Mouse (Mus musculus): ENCODE measurements around the gene Apold1. TPM values are rescaled to one million over a fixed set of nuclear protein-coding genes. Genes with fewer than 3 reads are reported as not detected.
A peak's percentile ranks its signal among the peaks of the same experiment; 100 is the strongest.

Apold1 gene
- polyA plus RNA-seq, 1 experiment from 2014 or later, result 0.23 TPM

DNA sequence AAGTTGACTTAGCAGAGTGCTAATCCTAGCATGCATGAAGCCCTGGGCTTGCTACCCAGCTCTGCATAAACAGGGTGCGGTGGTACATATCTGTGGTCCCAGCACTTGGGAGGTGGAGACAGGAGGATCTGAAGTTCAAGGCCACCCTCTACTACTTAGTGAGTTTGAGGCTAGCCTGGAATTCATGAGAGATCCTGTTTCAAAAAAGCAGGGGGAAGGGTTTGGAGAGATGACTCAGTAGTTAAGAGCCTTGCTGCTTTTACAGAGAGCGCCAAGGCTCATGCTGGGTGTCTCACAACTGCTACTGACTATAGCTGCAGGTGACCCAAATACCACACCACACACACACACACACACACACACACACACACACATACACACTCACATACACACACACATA lies 12.0 kb upstream of the Apold1 start:
- ChIA-PET POLR2A (no interaction called here), CTCF (no interaction called here)
- in situ Hi-C loops (cut with MboI; ENCODE audit: low pct_unique_long_range_greater_than_20kb), result no loop called here
- DNase-seq (ENCODE audit: low read depth, low spot score), result no peak
- TF ChIP-seq CTCF (IDR thresholded peaks at IDR 0.05), result no peak
- no peaks in the 10 kb centered on the region for H3K27me3 ChIP-seq
- no peak for ATAC-seq

DNA sequence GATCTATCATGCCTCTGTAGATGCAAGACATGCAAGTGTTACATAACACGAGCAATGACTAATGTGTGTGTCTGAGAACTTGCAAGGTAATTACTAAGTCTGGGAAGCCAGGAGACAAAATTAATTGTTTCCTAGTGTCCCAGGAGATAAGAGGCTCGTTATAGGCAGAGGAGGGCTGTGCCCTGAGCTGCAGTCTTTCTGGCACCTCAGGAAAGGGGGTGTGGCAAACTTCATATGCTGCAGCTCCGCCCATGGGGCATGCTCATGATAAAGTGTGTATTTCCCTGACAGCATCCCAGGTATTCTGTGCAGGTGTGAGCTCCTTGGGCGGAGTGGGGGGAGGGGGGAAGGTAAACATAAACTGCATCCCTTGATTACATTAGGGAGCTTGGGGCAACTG lies 9.4 kb upstream of the Apold1 start:
- CTCF ChIA-PET, result interaction anchor here (1.3 to 2.2 kb wide), 2 partner anchors 10 to 12 kb away, joined by 5 to 6 read pairs; partner anchors contain the start of gene Apold1
- POLR2A ChIA-PET, result interaction anchor here (0.7 kb wide), 1 partner anchor 708 kb away, joined by 3 read pairs; no protein-coding TSS in a partner anchor
- in situ Hi-C loops (cut with MboI; ENCODE audit: low pct_unique_long_range_greater_than_20kb), result no loop called here
- no peak for ATAC-seq
- no peaks in the 10 kb centered on the region for H3K27me3 ChIP-seq
- DNase-seq (ENCODE audit: low read depth, low spot score), result no peak
- no peak for TF ChIP-seq CTCF (IDR thresholded peaks at IDR 0.05)

DNA sequence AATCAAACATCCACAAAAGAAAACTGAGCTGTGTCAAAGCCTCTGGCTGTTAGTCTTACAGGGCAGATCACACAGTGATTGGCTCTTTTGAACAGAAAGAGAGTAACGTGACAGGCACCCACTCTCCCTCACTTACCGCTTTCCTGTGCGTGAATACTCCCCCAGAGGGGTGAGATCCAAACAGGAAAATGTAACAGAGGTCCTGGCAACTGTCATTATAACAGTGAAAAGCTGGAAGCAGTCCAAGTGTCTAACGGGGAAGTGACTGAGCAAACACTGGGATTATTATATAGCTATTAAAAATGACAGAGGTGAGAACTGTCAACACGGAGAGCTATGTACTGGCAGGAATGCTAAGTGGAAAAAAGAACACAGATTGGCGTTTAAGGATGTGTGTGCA lies 4.9 kb upstream of the Apold1 start:
- ChIA-PET POLR2A (interaction anchor here (0.8 kb wide), 1 partner anchor 15 kb away, joined by 5 read pairs; no protein-coding TSS in a partner anchor), CTCF (interaction anchor here (0.6 to 1.8 kb wide), 3 partner anchors 10 to 22 kb away, joined by 3 to 4 read pairs (median 4); no protein-coding TSS in a partner anchor)
- ATAC-seq, result no peak
- in situ Hi-C loops (cut with MboI; ENCODE audit: low pct_unique_long_range_greater_than_20kb), result no loop called here
- DNase-seq (ENCODE audit: low read depth, low spot score), result no peak
- H3K27me3 ChIP-seq, result no peaks in the 10 kb centered on the region
- no peak for TF ChIP-seq CTCF (IDR thresholded peaks at IDR 0.05)

DNA sequence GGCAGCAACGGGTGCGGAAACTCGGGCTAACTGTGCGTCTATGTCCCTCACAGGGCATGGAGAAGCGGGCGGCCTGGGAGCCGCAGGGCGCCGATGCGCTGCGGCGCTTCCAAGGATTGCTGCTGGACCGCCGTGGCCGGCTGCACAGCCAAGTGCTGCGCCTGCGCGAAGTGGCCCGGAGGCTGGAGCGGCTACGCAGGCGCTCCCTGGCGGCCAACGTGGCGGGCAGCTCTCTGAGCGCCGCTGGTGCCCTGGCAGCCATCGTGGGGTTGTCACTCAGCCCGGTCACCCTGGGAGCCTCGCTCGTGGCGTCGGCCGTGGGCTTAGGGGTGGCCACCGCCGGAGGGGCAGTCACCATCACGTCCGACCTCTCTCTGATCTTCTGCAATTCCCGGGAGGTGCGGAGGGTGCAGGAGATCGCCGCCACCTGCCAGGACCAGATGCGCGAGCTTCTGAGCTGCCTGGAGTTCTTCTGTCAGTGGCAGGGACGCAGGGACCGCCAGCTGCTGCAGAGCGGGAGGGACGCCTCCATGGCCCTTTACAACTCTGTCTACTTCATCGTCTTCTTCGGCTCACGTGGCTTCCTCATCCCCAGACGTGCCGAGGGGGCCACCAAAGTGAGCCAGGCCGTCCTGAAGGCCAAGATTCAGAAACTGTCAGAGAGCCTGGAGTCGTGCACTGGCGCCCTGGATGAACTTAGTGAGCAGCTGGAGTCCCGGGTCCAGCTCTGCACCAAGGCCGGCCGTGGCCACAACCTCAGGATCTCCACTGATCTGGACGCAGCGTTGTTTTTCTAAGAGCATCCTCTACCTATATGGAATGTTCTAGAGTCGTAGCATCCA lies 2.2 kb downstream of the Apold1 start:
- POLR2A ChIA-PET, result interaction anchor here (0.7 kb wide), 1 partner anchor 17 kb away, joined by 3 read pairs; no protein-coding TSS in a partner anchor
- in situ Hi-C loops (cut with MboI; ENCODE audit: low pct_unique_long_range_greater_than_20kb), result no loop called here
- TF ChIP-seq CTCF (IDR thresholded peaks at IDR 0.05), result peak; percentile 100
- DNase-seq (ENCODE audit: low read depth, low spot score), result peak; percentile 37
- ATAC-seq, result peak; percentile 94
- CTCF ChIA-PET, result interaction anchor here (0.7 to 1.5 kb wide), 9 partner anchors 8 to 64 kb away, joined by 3 to 5 read pairs (median 4); partner anchors contain the start of genes Cdkn1b and Ddx47
- no peaks in the 10 kb centered on the region for H3K27me3 ChIP-seq

DNA sequence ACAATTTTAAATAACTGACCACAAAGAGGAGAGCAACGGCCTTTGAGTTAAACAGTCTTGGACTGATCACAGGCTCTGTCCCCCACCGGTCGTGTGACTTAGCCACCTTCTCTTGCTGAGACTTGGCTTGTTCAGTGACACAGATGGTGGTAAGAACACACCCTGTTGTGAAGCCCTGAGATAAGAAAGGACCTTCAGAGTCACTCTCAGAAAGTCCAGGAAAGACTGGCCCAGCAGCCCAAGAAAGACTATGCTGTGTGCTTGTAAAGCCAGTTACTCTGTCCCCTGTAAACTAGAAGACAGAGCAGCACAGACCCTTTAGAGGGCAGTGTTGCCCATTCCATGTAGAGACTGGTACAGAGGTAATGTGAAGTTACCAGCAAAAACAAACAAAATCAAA lies 3.2 kb downstream of the Apold1 start:
- DNase-seq (ENCODE audit: low read depth, low spot score), result no peak
- peak; percentile 49 for ATAC-seq
- no peaks in the 10 kb centered on the region for H3K27me3 ChIP-seq
- in situ Hi-C loops (cut with MboI; ENCODE audit: low pct_unique_long_range_greater_than_20kb), result loop anchor here (5.0 kb wide), 1 partner anchor 158 kb away; no protein-coding TSS in a partner anchor
- ChIA-PET CTCF (interaction anchor here (1.4 to 1.5 kb wide), 4 partner anchors 9 to 64 kb away, joined by 4 to 5 read pairs (median 5); partner anchors contain the start of gene Cdkn1b), POLR2A (no interaction called here)
- TF ChIP-seq CTCF (IDR thresholded peaks at IDR 0.05), result peak; percentile 71

DNA sequence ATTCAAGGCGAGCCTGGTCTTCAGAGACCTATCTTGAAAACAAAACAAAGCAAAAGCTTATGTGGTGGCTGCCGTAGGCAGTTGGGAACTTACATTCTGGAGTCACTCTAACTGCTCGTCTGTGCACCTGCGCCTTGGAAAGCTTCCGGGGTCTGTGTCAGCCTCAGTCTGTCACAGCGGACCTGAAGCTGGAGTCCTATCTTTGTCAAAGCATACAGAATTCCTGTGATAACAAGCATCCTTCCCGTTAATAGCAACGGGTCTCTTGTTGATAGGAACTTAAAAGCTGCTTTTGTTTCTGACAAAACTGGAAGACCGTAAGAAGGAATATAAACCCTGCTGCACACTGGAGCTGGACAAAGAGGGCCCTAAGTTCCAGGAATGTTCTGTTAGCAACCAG lies 6.9 kb downstream of the Apold1 start:
- no peak for ATAC-seq
- no peak for TF ChIP-seq CTCF (IDR thresholded peaks at IDR 0.05)
- H3K27me3 ChIP-seq, result no peaks in the 10 kb centered on the region
- DNase-seq (ENCODE audit: low read depth, low spot score), result no peak
- CTCF ChIA-PET, result interaction anchor here (1.3 to 2.6 kb wide), 3 partner anchors 11 to 92 kb away, joined by 3 to 8 read pairs (median 4); no protein-coding TSS in a partner anchor
- in situ Hi-C loops (cut with MboI; ENCODE audit: low pct_unique_long_range_greater_than_20kb), result loop anchor here (5.0 kb wide), 1 partner anchor 154 kb away; no protein-coding TSS in a partner anchor
- POLR2A ChIA-PET, result no interaction called here

DNA sequence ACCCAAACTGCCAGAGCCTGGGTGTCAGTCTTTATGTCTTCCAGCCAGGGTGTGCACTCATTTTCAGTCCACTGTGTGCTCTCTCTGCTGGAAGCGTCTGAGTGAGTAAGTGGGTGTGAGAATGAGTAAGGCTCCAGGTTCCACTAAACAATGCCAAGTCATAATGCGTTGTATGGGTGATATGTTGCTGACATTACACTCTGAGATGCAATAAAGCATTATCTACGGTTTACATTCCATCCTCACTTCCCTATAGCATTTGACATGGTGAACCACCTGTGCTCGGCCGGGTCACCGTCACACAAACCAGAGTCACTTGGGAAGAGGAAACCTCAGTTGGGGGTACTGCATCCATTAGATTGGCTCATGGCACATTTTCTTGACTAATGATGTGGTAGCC lies 9.2 kb downstream of the Apold1 start:
- CTCF ChIA-PET, result interaction anchor here (0.9 to 1.6 kb wide), 3 partner anchors 9 to 35 kb away, joined by 3 to 5 read pairs (median 3); no protein-coding TSS in a partner anchor
- in situ Hi-C loops (cut with MboI; ENCODE audit: low pct_unique_long_range_greater_than_20kb), result no loop called here
- ATAC-seq (no peak), DNase-seq (ENCODE audit: low read depth, low spot score) (no peak)
- no peak for TF ChIP-seq CTCF (IDR thresholded peaks at IDR 0.05)
- H3K27me3 ChIP-seq, result no peaks in the 10 kb centered on the region
- POLR2A ChIA-PET, result no interaction called here

DNA sequence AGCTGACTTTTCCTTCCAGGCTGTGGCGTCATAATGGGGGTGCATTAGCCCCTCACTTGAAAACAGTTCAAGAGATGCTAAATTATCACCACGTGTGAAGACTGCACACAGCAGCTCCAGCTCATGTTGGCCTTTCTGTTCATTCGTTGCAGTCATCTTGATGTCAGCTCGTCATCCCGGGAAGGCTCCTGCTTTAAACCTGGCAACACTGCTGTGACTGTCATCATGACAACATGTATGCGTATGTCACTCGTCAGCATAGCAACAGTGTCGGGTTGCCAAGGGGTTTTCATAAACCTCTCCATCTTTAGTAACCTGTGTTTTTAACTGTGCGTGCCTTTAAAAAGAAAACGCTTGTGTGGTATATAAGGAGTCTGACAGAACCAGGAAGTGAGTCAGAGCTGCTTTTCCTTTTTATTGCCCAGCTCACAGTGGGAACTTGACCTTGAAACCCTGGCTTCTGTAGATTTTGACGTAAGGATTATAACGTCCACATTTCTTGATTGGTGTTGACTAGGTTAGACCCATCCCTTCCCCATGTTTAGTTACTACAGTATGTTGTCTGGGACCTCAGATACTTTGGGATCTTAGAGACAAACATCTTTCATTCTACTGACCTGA lies 12.6 kb downstream of the Apold1 start:
- in situ Hi-C loops (cut with MboI; ENCODE audit: low pct_unique_long_range_greater_than_20kb), result no loop called here
- H3K27me3 ChIP-seq, result no peaks in the 10 kb centered on the region
- ATAC-seq (no peak), DNase-seq (ENCODE audit: low read depth, low spot score) (no peak)
- CTCF ChIA-PET, result interaction anchor here (0.8 kb wide), 1 partner anchor 18 kb away, joined by 3 read pairs; the partner anchor contains the start of gene Ddx47
- TF ChIP-seq CTCF (IDR thresholded peaks at IDR 0.05), result no peak
- POLR2A ChIA-PET, result no interaction called here

DNA sequence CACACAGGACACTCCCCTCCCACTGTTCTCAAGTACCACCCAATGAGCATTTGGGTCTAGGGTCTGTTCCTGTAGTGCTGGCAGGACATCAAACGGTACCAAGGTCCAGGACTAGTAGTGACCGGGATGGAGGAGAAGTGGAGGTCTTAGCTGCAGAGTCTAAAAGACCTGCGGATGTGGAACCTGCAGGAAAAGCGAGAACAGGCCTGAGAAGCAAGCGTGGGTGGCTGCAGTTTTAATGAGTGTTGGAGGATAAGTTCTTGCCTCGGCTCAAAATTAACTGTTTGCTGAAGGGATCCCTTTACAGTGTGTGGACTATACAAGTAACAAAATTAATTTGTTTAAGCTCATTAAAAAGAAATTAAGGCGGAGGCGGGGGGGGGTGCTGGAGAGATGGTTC lies 13.5 kb downstream of the Apold1 start:
- no peaks in the 10 kb centered on the region for H3K27me3 ChIP-seq
- ATAC-seq, result no peak
- in situ Hi-C loops (cut with MboI; ENCODE audit: low pct_unique_long_range_greater_than_20kb), result no loop called here
- TF ChIP-seq CTCF (IDR thresholded peaks at IDR 0.05), result no peak
- no peak for DNase-seq (ENCODE audit: low read depth, low spot score)
- ChIA-PET CTCF (no interaction called here), POLR2A (no interaction called here)

DNA sequence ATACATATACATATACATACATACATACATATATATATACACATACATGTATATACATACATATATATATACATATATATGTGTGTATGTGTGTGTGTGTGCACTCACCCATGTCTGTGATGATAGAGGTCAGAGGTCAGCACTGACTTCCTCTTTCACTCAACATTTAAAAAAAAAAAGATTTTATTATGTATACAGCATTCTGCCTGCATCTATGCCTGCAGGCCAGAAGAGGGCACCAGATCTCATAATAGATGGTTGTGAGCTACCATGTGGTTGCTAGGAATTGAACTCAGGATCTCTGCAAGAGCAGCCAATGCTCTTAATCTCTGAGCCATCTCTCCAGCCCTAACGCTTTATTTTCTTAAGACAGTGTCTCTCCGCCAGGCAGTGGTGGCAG lies 15.4 kb downstream of the Apold1 start:
- ATAC-seq, result no peak
- in situ Hi-C loops (cut with MboI; ENCODE audit: low pct_unique_long_range_greater_than_20kb), result no loop called here

More for the DNA sequence above, 15.4 kb downstream of the Apold1 start:
- no peaks in the 10 kb centered on the region for H3K27me3 ChIP-seq
- TF ChIP-seq CTCF (IDR thresholded peaks at IDR 0.05), result peak; percentile 47
- DNase-seq (ENCODE audit: low read depth, low spot score), result no peak
- POLR2A ChIA-PET, result interaction anchor here (1.0 kb wide), 1 partner anchor 18 kb away, joined by 11 read pairs; no protein-coding TSS in a partner anchor
- CTCF ChIA-PET, result interaction anchor here (0.8 to 1.1 kb wide), 2 partner anchors 13 to 29 kb away, joined by 3 read pairs; no protein-coding TSS in a partner anchor

Measured in Patski (cell line).